Mouse (Mus musculus) 416B (cell line): Measurements from ENCODE around the gene Gpr146.

Experiments
- DNase-seq: peaks from one replicate; pipeline ENCODE4 v3.0.0; 2011; ENCODE audit warnings: low read depth

Gpr146 gene

DNA sequence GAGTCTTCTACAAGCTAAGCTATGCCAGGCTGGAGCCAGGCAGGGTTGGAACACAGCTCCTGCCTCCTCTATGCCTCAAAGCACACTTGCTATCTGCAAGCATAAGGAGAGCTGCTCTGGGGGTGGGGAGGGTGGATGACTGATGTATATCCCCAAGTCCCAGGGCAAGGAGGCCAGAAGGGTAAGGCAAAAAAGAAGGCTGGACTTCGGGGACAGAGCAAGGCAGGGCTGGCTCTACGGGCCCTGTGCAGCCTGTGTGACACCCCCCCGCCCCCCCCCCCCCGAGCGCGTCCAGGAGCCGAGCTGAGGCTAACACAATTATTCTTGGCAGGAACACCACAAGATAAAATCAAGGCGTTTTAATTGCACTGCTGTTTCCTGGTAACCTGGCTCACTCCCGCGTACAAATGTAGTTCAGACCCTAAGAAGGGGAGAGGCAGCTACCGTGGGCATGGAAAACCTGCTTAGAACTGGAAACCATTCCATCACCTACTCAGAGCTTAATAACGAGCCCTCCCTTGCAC is 52.4 kb downstream of the Gpr146 start:
- peak; percentile 31 for DNase-seq

DNA sequence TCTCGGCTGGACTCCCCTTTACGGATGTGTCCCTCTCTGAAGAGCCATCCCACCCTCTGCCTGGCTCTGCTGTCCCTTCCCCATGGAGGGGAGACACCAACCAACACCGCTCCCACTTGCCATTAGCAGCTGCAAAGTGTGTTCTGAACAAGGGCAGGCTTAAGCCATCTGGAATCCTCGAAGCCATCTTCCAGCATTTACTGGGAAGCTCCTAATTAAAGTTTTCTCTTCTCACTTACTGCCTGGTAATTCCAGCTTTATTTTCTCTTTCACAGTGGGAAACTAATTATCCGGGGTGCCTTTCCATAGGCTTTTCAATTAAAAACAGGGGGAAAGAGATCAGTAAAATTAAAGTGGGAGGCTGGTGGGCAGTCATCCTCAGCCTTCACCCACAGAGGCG is 54.8 kb downstream of the Gpr146 start:
- DNase-seq, result no peak

DNA sequence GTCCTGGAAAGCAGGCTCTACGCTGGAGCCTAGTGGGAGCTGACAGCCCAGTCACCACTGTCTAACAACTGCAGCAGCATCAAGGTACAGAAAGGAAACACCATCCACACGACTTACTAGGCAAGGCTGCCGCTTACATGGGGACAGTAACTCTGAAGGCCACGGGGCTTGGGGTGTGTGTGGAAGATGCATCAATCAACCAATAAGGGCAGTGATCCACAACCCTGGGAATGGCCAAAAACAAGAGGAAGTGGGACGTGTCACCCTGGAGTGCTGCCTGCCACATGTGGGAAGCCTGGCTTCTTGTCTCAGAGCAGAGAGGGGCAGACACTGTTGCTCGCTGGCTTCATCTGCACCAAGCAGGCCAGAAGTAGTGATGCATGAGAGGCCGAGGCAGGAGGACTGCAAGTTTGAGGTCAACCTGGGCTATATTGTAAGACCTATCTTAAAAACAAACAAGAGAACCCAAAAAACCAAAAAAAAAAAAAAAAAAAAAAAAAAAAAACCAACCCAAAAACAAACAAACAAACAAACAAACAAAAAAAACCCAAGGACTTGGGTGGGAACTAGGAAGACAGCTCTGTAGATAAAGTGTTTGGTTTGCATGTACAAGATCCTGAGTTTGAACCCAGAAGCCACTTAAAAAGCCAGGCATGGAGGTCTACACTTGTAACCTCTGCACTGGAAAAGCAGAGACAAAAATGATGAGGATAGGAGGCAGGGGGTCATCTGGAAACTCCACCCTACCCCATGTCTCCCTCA is 55.4 kb downstream of the Gpr146 start:
- no peak for DNase-seq

DNA sequence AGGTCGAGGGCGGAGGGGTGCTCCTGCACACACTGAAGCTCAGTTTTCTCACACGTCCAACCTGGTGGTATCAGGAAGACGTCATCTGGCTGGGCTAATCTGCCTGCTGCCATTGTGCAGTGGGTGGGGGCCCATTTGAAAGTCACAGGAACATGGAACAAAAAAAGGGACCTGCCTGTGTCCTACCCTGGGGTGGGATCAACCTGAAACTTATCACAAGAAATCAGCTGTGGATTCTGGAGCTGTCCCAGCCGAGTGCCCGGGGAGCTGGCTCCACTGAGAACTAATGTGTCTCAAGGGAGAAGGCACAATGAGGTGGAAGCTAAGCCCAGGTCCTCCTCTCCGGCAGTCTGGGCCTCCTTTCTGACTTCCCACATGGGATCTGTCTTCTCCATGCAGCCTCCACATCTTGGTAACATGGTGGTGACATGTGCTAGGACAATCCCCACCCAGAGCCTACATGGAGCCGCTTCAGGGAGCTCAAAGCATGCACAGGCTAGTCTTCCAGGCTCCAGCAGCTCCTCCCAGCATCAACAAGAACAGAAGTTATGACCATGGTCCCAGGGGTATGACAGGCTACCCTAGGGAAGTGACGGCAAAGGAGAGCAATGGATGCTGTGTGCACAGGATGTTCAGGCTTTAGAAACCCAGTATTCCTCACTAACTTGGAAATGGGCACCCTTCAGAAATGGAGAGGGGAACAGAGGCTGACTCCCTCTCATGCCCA is 56.5 kb downstream of the Gpr146 start:
- no peak for DNase-seq

DNA sequence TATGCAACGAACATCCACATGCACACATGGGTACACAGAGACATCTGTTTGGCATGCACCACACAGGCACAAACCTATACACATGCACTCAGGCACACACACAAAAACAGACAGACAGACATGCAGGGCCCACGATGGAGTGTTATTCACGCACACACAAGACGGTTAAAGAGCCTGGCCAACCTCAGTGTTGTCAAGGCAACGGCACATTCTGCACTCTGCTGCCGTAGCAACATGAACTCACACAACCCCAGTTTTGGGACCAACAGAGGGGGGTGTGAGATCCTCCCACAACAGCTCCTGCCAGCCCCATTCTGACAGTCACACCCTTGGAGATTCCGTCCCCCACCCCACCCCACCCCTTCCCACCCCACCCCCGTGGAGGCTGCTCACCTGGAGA is 57.4 kb downstream of the Gpr146 start:
- DNase-seq, result no peak

DNA sequence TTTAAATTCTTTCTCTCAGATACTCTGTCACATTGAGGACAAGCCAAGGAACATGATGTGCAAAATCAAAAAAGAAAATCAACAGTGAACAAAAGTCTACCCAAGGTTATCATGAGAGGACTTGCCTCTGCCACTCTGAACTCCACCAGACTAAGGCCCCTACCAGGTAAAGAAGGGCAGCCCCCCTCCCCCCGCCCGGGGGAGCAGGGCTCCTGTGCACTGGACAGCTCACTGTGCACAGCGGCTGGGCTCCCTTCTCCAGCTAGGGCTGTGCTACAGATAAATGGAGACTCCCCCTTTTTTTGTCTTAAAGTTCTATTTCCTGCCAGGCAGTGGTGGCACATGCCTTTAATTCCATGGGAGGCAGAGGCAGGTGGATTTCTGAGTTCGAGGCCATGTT is 60.3 kb downstream of the Gpr146 start:
- DNase-seq, result no peak

DNA sequence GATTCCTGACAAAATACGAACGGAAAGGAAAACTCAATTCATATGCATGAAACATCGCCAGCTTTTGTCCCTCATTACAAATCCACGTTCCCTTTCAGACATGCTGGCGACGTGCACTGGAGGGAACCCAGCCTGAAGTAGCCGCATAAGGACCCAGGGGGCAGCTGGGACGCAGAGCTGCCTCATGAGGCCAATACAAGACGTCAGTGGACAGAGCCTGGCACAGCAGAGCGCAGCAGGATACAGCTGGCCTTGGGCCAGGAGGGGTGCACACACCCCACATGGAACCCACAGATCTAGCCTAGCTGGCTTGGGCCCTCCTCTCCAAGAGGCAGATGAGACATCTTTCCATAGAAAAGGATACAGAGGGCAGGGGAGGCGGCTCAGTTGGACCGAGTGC is 60.9 kb downstream of the Gpr146 start:
- no peak for DNase-seq

DNA sequence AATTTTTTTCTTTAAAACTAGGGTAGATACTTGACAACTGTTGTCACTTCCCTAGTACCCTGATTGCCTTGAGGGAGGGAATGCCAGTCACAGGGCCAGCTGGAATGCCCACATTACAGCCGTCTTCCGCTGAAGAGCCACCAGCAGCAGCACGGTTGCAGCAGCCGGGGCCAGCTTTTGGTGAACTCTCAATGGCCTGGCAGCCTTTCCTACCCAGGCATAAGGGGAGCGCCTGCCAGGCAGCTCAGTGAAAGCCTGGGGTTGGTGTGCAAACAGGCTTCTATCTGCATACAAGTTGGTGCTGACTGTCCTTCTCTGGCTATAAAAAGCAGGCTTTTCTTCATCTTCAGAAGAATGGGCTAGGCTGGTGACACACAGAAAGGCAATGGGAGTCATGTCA is 63.0 kb downstream of the Gpr146 start:
- no peak for DNase-seq

DNA sequence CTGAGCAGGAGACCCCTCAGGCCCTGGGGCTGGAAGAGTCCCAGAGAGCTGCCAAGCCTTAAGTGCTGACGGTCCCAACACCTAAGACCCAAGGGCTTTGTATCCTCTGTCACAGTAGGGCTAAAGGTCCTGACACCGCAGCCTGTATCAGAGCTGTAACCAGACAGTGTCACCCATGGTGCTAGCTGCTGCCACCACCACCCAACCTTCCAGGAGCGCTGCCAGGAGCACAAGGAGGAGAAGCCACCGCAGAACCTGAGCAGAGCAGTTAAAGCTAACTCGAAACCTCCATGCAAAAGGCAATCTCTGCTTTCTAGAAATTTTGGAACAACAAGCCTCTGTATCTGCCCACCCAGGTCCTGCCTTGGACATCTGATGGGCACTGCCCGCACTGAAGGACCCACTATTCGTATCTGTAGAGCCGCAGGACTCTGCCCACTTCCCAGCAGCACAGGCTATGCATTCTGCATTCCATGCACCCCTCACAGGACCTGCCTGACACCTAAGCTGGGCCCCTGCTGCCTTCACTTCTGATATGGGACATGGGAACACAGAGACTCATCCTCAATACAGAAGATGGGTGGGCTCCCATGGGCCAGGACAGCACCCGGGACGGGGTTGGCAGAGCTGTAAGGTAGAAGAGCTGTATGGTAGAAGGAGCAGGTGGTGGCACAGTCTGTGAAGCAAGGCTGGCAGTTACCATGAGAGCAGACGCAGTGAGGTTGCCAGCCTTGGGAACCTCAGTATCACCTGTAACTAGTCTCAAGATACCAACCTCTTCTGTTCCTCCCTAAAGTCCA is 63.6 kb downstream of the Gpr146 start:
- no peak for DNase-seq

DNA sequence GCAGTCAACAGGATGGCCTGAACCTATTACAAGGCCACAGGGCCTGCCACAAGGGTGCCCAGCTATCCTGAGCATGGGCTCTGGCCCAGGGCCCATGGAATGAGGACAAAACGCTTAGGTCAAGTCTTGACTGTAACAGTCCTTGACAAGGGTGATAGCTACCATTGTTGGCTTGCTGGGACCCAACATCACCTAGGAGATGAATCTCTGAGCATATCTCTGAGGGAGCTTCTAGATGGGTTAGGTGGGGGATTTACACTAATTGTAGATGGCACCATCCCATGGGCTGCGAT is 64.2 kb downstream of the Gpr146 start:
- DNase-seq, result no peak

DNA sequence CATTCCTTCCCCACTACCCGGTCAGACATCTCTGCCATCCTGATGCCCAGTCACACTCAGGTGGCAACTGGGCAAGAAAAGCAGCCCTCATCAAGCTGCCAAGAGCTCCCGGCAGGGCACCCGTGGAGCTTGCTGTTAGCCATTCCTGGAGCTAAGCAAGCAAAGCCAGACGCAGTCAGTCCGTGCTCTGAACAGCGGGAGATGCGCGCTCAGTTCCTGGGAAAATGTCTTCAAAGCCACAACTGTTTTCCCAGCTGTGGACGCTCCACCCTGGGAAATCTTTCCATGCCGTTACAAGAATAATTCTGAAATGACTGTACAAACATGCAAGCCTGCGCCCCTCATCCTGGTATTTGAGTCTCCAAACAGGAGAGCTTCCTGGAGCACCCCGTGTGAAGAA is 64.9 kb downstream of the Gpr146 start:
- no peak for DNase-seq

DNA sequence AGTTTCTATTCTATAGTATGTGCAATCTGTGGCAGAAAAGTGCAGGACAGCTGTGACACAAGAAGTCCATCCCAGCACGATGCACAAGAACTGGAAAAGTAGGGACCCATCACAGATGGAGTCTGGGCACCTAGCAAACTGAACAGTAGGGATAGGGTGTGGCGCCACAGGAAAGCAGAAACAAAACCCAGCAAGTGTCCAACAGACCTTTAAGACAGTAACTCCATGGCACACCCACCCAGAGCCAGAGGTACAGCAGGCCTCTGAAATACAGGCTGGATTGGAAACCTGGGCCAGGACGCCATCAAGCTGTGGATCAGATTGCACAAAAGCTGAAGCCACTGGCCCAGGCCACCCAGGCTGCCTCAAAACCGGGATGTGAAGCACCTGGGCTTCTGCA is 65.5 kb downstream of the Gpr146 start:
- no peak for DNase-seq

DNA sequence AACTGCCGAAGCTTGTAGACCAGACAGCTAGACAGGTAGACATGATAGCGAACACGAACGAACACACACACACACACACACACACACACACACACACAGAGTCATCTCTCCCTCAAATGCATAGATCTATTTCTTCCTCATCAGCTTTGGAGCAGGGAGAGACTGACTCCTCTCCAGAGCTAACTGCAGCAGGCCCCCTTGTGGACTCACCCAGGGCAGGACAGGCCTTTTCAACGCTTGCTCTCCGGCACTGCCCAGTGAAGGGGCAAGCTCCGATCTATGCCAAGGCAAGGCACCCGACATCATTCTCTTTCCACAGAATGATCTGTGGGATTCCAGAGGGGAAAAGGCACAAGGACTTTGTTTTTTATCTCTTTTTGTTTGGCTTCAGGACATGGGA is 67.8 kb downstream of the Gpr146 start:
- no peak for DNase-seq
